Mouse (Mus musculus): ENCODE measurements around the gene Bcl7c.

GRCm38 (mm10) chr7:127689626-127690280, 19.0 kb downstream of the Bcl7c start:
- TF ChIP-seq TCF12 (IDR thresholded peaks at IDR 0.05; ENCODE audit: insufficient read depth, poor library complexity, severe bottlenecking) (no peak), POLR2A (IDR thresholded peaks at IDR 0.05; ENCODE audit: insufficient read length, low read depth) (no peak), POLR2AphosphoS2 (IDR thresholded peaks at IDR 0.05; ENCODE audit: insufficient read length, low read depth) (no peak)

Data from myocyte (in vitro differentiated cells).